Mouse (Mus musculus): ENCODE measurements around the gene Zbtb16.

GRCm38 (mm10) chr9:48617511-48618010, 218.5 kb downstream of the Zbtb16 start:
- no peak for TF ChIP-seq POLR2A (IDR thresholded peaks at IDR 0.05; ENCODE audit: extremely low read depth, insufficient read depth, low read length)
- TF ChIP-seq CTCF (IDR thresholded peaks at IDR 0.05; ENCODE audit: low read depth, low read length), result no peak
